Mouse (Mus musculus) kidney, adult 2 months (tissue): ENCODE measurements at regions not wholly inside any gene's neighbourhood (a gene's known extent, or its start where the extent isn't known, plus 50 kb on each side); places are given as distances from the start of the nearest gene placed in this dataset.
"Not testable (repeated sequence)": the region's sequence is repeated elsewhere in the genome, so short reads cannot be mapped to it uniquely, and the experiment has no call there.

ENCODE experiments used
- DNase-seq: peaks from one replicate; pipeline ENCODE4 v3.0.0; 2021
- H3K27ac ChIP-seq: fragments of 200-500 bp; 2 replicates; pipeline ENCODE4 v1.5.1; 2012; ENCODE audit warnings: low read depth, low read length, control low read depth, inconsistent platforms; ENCODE audit not compliant: insufficient read depth
- H3K27me3 ChIP-seq: fragments of 200-500 bp; replicated peaks from 2 replicates; pipeline ENCODE4 v1.6.1; 2012; ENCODE audit warnings: mild to moderate bottlenecking, moderate library complexity, low read length, inconsistent platforms; ENCODE audit not compliant: control insufficient read depth, insufficient read depth
- H3K36me3 ChIP-seq: fragments of 200-500 bp; 2 replicates; pipeline ENCODE4 v1.6.1; 2012; ENCODE audit warnings: mild to moderate bottlenecking, moderate library complexity, low read length, inconsistent platforms; ENCODE audit not compliant: control insufficient read depth, insufficient read depth
- H3K4me1 ChIP-seq: fragments of 200-500 bp; 2 replicates; pipeline ENCODE4 v1.6.1; 2011; ENCODE audit warnings: low read length; ENCODE audit not compliant: control insufficient read depth, insufficient read depth
- H3K4me3 ChIP-seq: fragments of 200-500 bp; 2 replicates; pipeline ENCODE4 v1.5.1; 2011; ENCODE audit warnings: mild to moderate bottlenecking, low read depth, low read length, control low read depth; ENCODE audit not compliant: insufficient read depth
- CTCF ChIP-seq: fragments of 200-500 bp; conservative IDR thresholded peaks from 2 replicates; pipeline ENCODE4 v1.5.1; 2011; ENCODE audit warnings: low read depth, mild to moderate bottlenecking, control low read depth, low read length, moderate library complexity, mixed read lengths; ENCODE audit not compliant: insufficient read depth, insufficient read length
- POLR2A ChIP-seq: fragments of 200-500 bp; IDR thresholded peaks from one replicate; pipeline ENCODE4 v1.6.1; 2011; ENCODE audit warnings: low read depth, low read length, control low read depth
- WGBS: fragments of 180-500 bp; shearing (Covaris S2); methylation state at CpG from one replicate; pipeline ENCODE4 v1.1.7; 2018; 5-methylcytosine and 5-hydroxymethylcytosine counted together

DNA sequence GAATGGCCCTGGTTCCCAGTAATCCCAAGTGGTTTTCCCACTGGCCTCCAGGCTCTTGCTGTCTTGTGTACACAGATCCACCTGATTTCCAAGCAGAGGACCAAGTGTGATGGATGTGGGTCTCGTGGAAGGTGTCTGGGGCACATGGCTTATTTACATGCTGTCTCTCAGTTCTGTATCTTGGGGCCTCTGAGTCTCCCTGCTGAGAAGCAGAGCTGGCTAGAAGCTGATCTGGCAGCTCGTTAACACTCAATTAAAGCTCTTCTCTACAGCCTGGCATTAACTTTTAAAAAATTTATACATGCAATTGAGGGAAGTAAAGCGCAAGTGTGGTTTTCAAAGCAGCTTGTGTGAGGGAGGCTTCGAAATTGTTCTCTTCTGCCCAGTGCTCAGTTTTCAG is 121.4 kb downstream of the Spata19 start:
- WGBS = 65% methylated on average over 4 of the region's 4 CpGs
- H3K4me1 ChIP-seq = no peaks in the 10 kb centered on the region
- H3K27ac ChIP-seq = no peak overlapping the region

DNA sequence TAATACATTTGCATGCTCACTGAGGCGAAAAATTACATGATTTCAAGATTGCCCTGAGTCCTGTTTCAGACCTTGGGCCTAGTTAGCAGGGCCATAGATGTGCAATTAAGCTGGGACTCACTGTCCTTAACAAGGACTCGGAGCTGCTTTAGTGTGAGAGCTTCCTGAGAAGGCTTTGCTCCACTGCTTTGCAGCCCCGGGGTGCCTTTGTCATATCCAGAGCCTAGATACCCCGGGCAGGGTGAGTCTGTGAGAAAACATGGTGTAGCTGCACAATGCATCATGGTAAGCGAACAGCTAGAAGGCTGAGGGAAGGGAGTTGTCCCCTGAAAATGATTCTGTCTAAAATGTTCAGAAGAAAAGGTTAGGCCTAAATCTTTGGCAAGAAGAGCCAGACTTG is 123.1 kb downstream of the Spata19 start:
- H3K36me3 ChIP-seq = no peaks in the 10 kb centered on the region
- no peaks in the 10 kb centered on the region for H3K4me1 ChIP-seq
- H3K4me3 ChIP-seq = no peak overlapping the region
- TF ChIP-seq POLR2A (no peak), CTCF (no peak)
- WGBS = 41% methylated on average over 5 of the region's 5 CpGs
- H3K27ac ChIP-seq = no peak overlapping the region
- no peak for DNase-seq
- H3K27me3 ChIP-seq = no peaks in the 10 kb centered on the region

More for the DNA sequence above, 121.4 kb downstream of the Spata19 start:
- no peak overlapping the region for H3K4me3 ChIP-seq
- DNase-seq = no peak
- TF ChIP-seq POLR2A = no peak
- TF ChIP-seq CTCF = no peak
- no peaks in the 10 kb centered on the region for H3K36me3 ChIP-seq
- no peaks in the 10 kb centered on the region for H3K27me3 ChIP-seq

DNA sequence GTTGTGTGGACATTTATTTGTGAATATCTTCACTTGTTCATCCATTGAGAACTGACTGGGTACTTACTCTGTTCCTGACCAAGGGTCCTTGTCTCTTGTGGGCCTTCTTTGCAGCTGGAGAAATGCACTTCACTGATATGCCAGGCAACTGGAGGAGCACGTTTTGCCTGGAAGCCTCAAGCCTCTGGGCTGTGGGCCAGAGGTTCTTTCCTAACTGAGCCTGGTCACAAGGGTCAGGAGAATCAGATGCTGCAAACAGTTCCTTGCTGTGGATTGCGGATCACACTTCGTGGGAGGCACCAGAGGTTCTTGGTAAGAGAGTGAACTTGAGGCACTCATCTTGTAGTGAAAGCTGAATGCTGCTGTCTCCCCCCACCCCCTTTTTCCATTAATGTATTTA is 124.6 kb downstream of the Spata19 start:
- 45% methylated on average over 3 of the region's 3 CpGs for WGBS
- H3K4me3 ChIP-seq = no peak overlapping the region
- H3K4me1 ChIP-seq = no peaks in the 10 kb centered on the region
- no peak for TF ChIP-seq POLR2A
- no peak for TF ChIP-seq CTCF
- H3K27me3 ChIP-seq = no peaks in the 10 kb centered on the region
- H3K36me3 ChIP-seq = no peaks in the 10 kb centered on the region
- no peak for DNase-seq
- H3K27ac ChIP-seq = no peak overlapping the region

DNA sequence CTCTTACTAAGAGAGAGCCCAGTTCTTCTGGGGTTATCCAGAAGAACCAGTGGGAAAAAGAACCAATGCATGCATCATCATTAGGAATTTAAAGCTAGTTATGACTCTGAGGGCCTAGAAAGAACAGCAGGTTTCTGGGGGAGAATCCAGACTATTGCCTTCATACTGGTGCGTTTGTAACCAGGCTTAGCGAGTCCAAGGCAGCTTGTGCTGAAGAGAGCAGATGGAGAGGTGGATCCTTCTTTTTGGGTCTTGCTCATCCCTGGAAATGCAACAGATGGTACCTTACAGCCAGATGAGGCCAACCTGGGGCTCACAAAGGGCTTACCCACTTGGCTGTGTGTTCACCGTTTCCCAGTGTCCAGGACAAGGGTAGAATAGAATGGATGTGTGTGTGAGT is 130.1 kb downstream of the Spata19 start:
- Histone ChIP-seq H3K4me3 (no peak overlapping the region), H3K4me1 (no peaks in the 10 kb centered on the region), H3K27ac (no peak overlapping the region), H3K27me3 (no peaks in the 10 kb centered on the region), H3K36me3 (no peaks in the 10 kb centered on the region)
- DNase-seq = no peak
- no peak for TF ChIP-seq POLR2A
- no peak for TF ChIP-seq CTCF
- 89% methylated on average over 3 of the region's 3 CpGs for WGBS

DNA sequence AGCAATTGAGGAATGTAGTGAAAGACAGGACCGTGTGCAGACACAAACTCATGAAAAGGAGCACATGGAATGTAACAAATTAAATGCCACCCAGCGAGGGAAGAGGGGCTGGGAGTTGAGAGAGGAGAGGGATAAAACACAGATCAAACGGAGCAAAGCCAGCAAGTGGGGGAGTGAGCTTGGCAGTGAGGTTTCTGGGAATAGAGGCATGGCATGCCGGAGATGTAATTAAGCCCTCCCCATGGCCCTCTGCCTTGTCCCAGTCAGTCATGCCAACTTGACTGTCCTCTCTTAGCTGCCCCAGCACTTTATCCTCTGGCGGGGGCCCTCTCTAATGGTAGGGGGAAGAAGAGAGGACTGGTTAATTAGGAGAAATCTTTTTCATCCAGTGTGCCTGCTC is 141.9 kb downstream of the Spata19 start:
- WGBS = 22% methylated on average over 5 of the region's 5 CpGs
- H3K4me3 ChIP-seq = no peak overlapping the region
- H3K36me3 ChIP-seq = no peaks in the 10 kb centered on the region
- no peaks in the 10 kb centered on the region for H3K27me3 ChIP-seq
- no peaks in the 10 kb centered on the region for H3K4me1 ChIP-seq
- H3K27ac ChIP-seq = no peak overlapping the region
- DNase-seq = no peak
- TF ChIP-seq CTCF (no peak), POLR2A (no peak)

DNA sequence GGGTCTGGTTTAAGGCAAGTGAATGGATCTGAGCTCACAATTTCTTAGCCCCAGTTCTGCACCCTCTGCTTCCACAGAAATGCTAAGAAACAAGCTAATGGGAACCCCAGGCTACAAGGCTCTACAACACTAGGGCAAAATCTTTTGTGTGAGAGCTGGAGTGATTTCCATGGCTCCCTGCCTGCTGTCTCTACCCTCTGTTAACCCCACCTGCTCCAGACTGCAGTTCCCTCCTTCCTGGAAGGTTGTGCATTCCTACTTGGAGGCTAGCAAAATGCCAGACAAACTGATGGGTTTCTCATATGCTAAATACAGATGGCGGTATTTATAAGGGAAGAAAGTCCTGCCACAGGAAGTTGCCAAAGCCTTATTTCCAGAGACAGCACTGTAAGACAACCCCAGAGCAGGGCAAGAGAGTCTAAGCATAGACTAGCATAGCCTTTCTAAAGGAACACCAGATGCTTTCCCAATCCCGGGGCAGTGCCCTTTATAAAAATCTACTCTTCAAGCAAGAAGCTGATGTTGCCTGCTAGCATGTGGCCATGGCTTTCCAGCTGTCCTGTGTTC is 145.1 kb downstream of the Spata19 start:
- no peak for DNase-seq
- TF ChIP-seq CTCF (no peak), POLR2A (no peak)
- no peaks in the 10 kb centered on the region for H3K4me1 ChIP-seq
- H3K36me3 ChIP-seq = no peaks in the 10 kb centered on the region
- no peak overlapping the region for H3K4me3 ChIP-seq
- H3K27me3 ChIP-seq = no peaks in the 10 kb centered on the region
- 80% methylated on average over 2 of the region's 2 CpGs for WGBS
- H3K27ac ChIP-seq = no peak overlapping the region

DNA sequence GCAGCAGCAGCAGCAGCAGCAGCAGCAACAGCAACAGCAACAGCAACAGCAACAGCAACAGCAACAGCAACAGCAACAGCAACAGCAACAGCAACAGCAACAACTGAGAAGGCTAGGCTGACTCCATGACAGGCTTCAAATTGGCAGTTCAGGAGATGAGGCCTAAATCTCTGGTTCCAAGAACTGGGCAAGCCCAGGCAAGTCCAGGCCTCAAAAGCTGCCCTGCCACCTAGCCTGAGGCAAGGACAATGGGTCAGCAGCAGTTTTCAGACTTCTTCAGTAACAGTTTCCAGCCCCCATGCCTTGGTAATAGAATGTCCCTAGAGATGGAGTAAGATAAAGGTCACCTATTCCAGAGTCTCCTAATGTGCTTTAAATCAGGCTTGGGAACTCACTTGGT is 158.1 kb downstream of the Spata19 start:
- H3K27me3 ChIP-seq, H3K4me1 ChIP-seq, H3K4me3 ChIP-seq, H3K36me3 ChIP-seq, DNase-seq, H3K27ac ChIP-seq: not testable (repeated sequence)
